Mouse (Mus musculus) lung, embryonic 14.5 days (tissue): ENCODE measurements at regions not wholly inside any gene's neighbourhood (a gene's known extent, or its start where the extent isn't known, plus 50 kb on each side); places are given as distances from the start of the nearest gene placed in this dataset.
"Not testable (repeated sequence)": the region's sequence is repeated elsewhere in the genome, so short reads cannot be mapped to it uniquely, and the experiment has no call there.

Experiments used
- ATAC-seq: fragments of 200-750 bp; cut with Nextera tagmentation; 2 replicates; pipeline ENCODE4 v1.8.0; 2017; ENCODE audit warnings: mild to moderate bottlenecking, moderate TSS enrichment, moderate library complexity; ENCODE audit not compliant: insufficient read depth
- DNase-seq: peaks from one replicate; pipeline ENCODE4 v3.0.0-alpha.2; 2015
- H3K27ac ChIP-seq: fragments of 300-500 bp; sonication (generic); 2 replicates; pipeline ENCODE4 v1.5.1; 2014; ENCODE audit warnings: low read depth, mild to moderate bottlenecking, moderate library complexity
- H3K27me3 ChIP-seq: fragments of 300-500 bp; sonication (generic); 2 replicates; pipeline ENCODE4 v1.6.1; 2014; ENCODE audit warnings: low read length, control low read depth; ENCODE audit not compliant: insufficient read depth
- H3K36me3 ChIP-seq: fragments of 300-500 bp; sonication (generic); 2 replicates; pipeline ENCODE4 v1.6.1; 2014; ENCODE audit warnings: control low read depth; ENCODE audit not compliant: insufficient read depth
- H3K4me1 ChIP-seq: fragments of 300-500 bp; sonication (generic); 2 replicates; pipeline ENCODE4 v1.6.1; 2014; ENCODE audit warnings: antibody characterized with exemption, control low read depth; ENCODE audit not compliant: insufficient read depth
- H3K4me2 ChIP-seq: fragments of 300-500 bp; sonication (generic); 2 replicates; pipeline ENCODE4 v1.6.1; 2014; ENCODE audit warnings: mild to moderate bottlenecking
- H3K4me3 ChIP-seq: fragments of 300-500 bp; sonication (generic); 2 replicates; pipeline ENCODE4 v1.5.1; 2014; ENCODE audit warnings: low read depth, low read length
- H3K9ac ChIP-seq: fragments of 300-500 bp; sonication (generic); 2 replicates; pipeline ENCODE4 v1.6.1; 2014
- H3K9me3 ChIP-seq: fragments of 300-500 bp; sonication (generic); 2 replicates; pipeline ENCODE4 v1.6.1; 2016; ENCODE audit warnings: low read depth, low read length, control low read depth
- CTCF ChIP-seq: IDR thresholded peaks from 2 replicates; pipeline ENCODE4 v1.5.1; 2016; ENCODE audit warnings: antibody characterized with exemption, low read depth
- WGBS: fragments of 180-500 bp; shearing (Covaris S2); extraction: QIAGEN DNeasy Blood & Tissue Kit; methylation state at CpG from one replicate; pipeline ENCODE4 v1.1.7; 2014; 5-methylcytosine and 5-hydroxymethylcytosine counted together

GRCm38 (mm10) chr14:53621376-53621775 is 632.5 kb downstream of the Dad1 start:
- not testable (repeated sequence) for ATAC-seq, H3K9ac ChIP-seq, H3K9me3 ChIP-seq, H3K4me2 ChIP-seq, H3K27ac ChIP-seq, H3K36me3 ChIP-seq, DNase-seq, H3K4me1 ChIP-seq, H3K4me3 ChIP-seq, H3K27me3 ChIP-seq
- 0 out of 2 replicates have a peak, but pooled peaks have one; percentile 19 for TF ChIP-seq CTCF
- 56% methylated on average over 4 of the region's 4 CpGs for WGBS

DNA sequence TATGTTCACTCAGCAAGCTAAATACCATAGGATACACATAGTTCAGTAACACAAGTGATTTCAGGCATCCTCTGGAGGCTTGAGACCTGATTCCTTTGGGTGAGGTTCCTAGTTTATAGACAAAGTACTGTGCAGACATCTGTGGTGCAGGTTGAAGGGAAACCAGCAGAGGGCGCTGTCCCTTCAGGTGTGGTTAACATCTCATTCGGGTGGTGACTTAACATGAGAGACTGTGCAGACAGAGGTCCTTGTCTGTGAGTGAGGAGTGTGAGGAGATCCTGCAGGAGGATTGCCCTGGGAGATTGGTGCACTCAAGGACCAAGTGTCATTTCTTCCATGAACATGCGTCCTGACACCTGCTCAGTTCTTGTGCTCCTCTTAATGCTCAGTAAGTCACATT is 637.8 kb downstream of the Dad1 start:
- not testable (repeated sequence) for H3K36me3 ChIP-seq, ATAC-seq
- WGBS: 42% methylated on average over 3 of the region's 3 CpGs

DNA sequence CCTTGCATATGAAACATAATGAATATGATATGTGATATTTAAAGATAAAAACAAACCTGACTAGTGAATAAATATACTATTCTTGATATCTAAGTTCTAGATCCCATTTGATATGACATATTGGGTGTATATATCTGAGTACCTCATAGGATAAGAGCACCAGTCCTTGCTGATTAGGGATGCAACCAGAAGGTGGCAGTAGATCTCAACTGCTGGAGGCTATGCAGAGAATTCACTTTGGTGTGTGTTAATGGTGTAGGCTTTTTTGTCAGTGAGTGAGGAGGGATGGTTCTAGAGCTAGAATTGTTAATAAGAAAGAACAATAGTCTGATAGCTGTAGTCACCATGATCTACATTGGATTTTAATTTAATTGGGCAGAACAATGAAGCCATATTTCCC is 639.6 kb downstream of the Dad1 start:
- TF ChIP-seq CTCF: peak; percentile 18; the same call in 1 of the 2 replicates
- Histone ChIP-seq H3K27me3 (no peaks in the 10 kb centered on the region), H3K9ac (no peak overlapping the region), H3K4me3 (no peak overlapping the region), H3K27ac (no peak overlapping the region), H3K9me3 (no peaks in the 10 kb centered on the region), H3K4me2 (no peak overlapping the region), H3K36me3 (no peaks in the 10 kb centered on the region), H3K4me1 (no peaks in the 10 kb centered on the region)
- ATAC-seq: no peak
- DNase-seq: peak; percentile 16

More for the DNA sequence above, 637.8 kb downstream of the Dad1 start:
- not testable (repeated sequence) for H3K27me3 ChIP-seq, H3K4me3 ChIP-seq, H3K4me1 ChIP-seq, DNase-seq, H3K9me3 ChIP-seq, H3K4me2 ChIP-seq, H3K27ac ChIP-seq, H3K9ac ChIP-seq

GRCm38 (mm10) chr14:53599299-53599698 is 654.6 kb downstream of the Dad1 start:
- H3K9ac ChIP-seq, H3K4me3 ChIP-seq, H3K9me3 ChIP-seq, DNase-seq, H3K4me1 ChIP-seq, ATAC-seq, H3K4me2 ChIP-seq, H3K36me3 ChIP-seq, H3K27ac ChIP-seq, H3K27me3 ChIP-seq: not testable (repeated sequence)
- 21% methylated on average over 3 of the region's 3 CpGs for WGBS

DNA sequence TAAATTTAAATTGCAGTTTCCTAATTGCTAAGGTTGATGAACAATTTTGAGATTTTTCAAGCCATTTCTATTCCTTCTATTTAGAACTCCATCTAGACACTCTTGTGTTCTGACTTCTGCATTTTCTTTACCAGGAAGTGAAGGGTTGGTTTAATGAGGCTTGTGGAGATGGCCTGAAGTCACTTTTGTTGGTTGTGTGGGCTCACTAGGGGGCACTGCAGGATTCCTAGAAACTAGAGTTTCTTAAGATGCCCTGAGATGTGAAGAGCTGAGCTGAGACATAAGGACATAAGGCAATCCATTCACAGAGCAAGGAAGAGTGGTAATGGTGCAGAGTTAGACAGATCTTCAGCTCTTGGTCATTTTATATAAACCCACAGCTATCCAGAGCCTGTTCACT is 656.6 kb downstream of the Dad1 start:
- not testable (repeated sequence) for ATAC-seq, H3K4me1 ChIP-seq, H3K9me3 ChIP-seq, H3K4me2 ChIP-seq, H3K4me3 ChIP-seq, H3K27me3 ChIP-seq, H3K27ac ChIP-seq, H3K36me3 ChIP-seq, DNase-seq, H3K9ac ChIP-seq

DNA sequence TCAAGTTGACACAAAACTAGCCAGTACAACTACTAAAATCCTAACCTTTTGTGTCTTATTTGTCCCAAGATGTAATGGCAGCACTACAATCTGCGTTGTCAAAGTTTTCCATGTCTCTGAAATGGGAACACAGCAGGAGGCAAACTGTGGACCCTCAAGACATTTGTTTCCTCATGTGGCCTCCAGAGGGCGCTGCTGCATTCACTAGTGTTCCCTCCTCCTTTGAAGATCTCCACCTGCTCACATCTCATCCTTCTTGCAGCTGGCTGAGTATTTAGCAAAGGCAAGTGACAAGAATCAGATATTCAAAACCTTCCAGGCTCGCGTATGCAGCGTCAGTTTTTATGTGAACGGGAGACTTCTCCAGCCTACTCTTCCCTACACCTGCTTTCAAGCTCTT is 663.3 kb downstream of the Dad1 start:
- peak; percentile 3 for DNase-seq
- H3K4me3 ChIP-seq, H3K4me2 ChIP-seq, H3K27ac ChIP-seq, H3K27me3 ChIP-seq, ATAC-seq, H3K9me3 ChIP-seq, H3K9ac ChIP-seq, H3K4me1 ChIP-seq, H3K36me3 ChIP-seq: not testable (repeated sequence)
- 45% methylated on average over 6 of the region's 6 CpGs for WGBS
- peak; percentile 22; the same call in 1 of the 2 replicates for TF ChIP-seq CTCF

- WGBS: 83% methylated on average over 6 of the region's 6 CpGs
- H3K4me3 ChIP-seq, ATAC-seq, H3K9ac ChIP-seq, H3K4me1 ChIP-seq, H3K36me3 ChIP-seq, H3K4me2 ChIP-seq, H3K27me3 ChIP-seq, DNase-seq, H3K27ac ChIP-seq, H3K9me3 ChIP-seq: not testable (repeated sequence)
Observed at GRCm38 (mm10) chr14:53582528-53582927, 671.4 kb downstream of the Dad1 start.

DNA sequence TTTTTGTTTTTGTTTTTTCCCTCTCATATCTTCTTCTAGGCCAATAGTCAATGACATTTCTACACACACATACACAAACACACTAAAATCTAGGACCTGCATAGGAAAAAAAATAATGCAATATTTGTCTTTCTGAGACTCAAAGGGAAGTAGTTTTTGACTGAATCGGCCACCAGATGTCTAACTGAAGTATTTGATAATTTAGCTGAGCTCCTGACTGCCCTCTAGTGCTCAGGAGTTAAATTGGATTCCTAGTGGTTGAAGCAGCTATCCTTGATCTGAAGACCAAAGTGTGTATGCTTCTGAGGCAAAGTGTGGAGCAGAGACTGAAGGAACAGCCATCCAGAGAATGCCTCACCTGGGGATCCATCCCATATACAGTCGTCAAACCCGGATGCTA is 672.2 kb downstream of the Dad1 start:
- H3K4me2 ChIP-seq, H3K27ac ChIP-seq, H3K9me3 ChIP-seq, H3K27me3 ChIP-seq, H3K36me3 ChIP-seq, H3K4me3 ChIP-seq, H3K9ac ChIP-seq, H3K4me1 ChIP-seq, DNase-seq, ATAC-seq: not testable (repeated sequence)
- 48% methylated on average over 3 of the region's 3 CpGs for WGBS

DNA sequence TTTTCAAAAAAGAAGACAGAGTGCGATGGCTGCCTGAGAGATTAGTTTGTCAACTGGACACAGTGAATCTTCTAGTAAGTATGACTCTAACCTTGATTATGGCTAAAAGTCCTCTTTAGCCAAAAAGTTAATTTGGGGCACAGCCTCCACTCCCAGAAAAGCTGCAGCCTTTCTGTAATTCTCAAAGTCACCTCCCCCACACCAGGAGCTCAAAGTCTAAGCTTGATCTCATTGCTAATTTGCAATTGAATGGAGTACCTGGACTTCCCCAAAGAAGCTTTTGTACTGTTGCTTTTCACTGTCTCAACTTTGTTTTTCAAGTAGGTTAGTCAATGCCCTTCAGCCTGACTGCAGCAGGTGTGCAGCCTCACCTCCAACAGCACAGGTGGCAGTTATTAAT is 677.0 kb downstream of the Dad1 start:
- H3K36me3 ChIP-seq, H3K4me3 ChIP-seq, ATAC-seq, H3K4me1 ChIP-seq, H3K9me3 ChIP-seq, H3K9ac ChIP-seq, H3K27me3 ChIP-seq, H3K4me2 ChIP-seq, DNase-seq, H3K27ac ChIP-seq: not testable (repeated sequence)
- WGBS: 89% methylated on average over 1 of the region's 1 CpGs

- DNase-seq, H3K4me3 ChIP-seq, H3K27ac ChIP-seq, H3K4me1 ChIP-seq, H3K27me3 ChIP-seq, H3K9ac ChIP-seq, H3K36me3 ChIP-seq, H3K4me2 ChIP-seq, ATAC-seq, H3K9me3 ChIP-seq: not testable (repeated sequence)
- WGBS: 79% methylated on average over 1 of the region's 1 CpGs
Observed at GRCm38 (mm10) chr14:53572701-53573100, 681.2 kb downstream of the Dad1 start.
